Mouse (Mus musculus): Measurements from ENCODE around the gene Tctex1d2. TPM values are rescaled to one million over a fixed set of nuclear protein-coding genes. Genes with fewer than 3 reads are reported as not detected.
A peak's percentile ranks its signal among the peaks of the same experiment; 100 is the strongest.

Tctex1d2 gene
- 34.1 and 40.1 TPM in 2 replicates for polyA plus RNA-seq (2014; fragmentation: Nextera tagmentation; extraction: Ambion mirVana)

DNA sequence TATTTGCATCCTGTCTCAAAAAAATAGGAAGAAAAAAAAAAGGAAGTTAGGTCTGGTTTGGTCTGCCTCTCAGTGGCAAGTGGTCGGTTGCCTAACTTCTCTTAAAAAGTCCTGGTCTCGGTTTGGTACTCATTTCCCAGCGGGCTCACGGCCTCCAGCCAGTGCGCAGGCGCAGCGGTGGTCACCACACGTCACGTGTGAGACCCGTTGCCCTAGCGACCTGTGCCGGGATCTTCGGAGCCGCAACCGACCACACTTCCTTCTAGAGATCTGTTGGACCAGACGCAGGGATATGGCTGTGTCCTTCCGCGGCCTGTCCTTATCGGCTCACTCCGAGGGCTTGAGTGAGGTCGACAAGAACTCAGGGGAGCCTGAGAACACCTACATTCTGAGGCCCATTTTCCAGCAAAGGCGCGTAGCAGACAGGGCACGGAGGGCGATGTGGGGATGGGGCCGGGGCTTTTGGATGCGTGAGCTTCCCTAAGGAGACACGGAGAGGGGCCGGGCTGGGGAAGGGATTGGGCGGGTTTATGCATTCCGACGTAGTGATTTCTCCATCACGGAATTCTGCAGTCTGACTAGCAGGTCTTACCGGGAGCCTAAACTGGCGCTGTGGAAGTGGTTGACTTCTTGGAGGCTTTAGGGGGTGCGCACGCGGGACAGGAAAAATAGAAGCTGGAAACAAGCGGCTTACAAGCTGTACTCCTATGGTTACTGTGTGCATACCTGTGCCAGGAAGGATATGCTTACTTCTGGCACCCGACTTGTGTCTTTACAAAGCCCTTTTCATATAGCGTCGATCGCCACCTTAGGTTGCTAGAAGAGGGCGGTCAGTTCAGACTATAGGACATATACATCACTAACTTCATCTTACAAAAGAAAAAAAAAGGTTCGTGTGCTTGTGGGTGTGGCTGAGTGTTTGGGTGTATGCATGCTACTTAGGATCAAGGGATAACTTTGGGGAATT, at the start of gene Tctex1d2:
Tctex1d2 (plus strand) TSS at position 186 of the 967 bp plus-strand sequence.
- Histone ChIP-seq H3K27ac (replicated peaks; ENCODE audit: low read depth, low read length) (peak within 1 kb of the TSS; percentile 94), H3K9me3 (ENCODE audit: control insufficient read depth, low read length) (no peaks in the 10 kb centered on the region), H3K27me3 (ENCODE audit: control insufficient read depth, insufficient read depth, low read length) (no peaks in the 10 kb centered on the region), H3K4me3 (replicated peaks; ENCODE audit: low read depth, low read length) (peak within 1 kb of the TSS; percentile 65), H3K9ac (replicated peaks; ENCODE audit: low read length) (peak within 1 kb of the TSS; percentile 78), H3K36me3 (ENCODE audit: control insufficient read depth, insufficient read depth, low read length) (no peaks in the 10 kb centered on the region), H3K4me2 (ENCODE audit: low read length) (peak within 1 kb of the TSS; percentile 57), H3K4me1 (ENCODE audit: control insufficient read depth, insufficient read depth, low read length) (peaks cover 6% of the 10 kb centered on the region; the same call in 1 of the 2 replicates)
- ATAC-seq (ENCODE audit: low FRiP score, low TSS enrichment) (peak; percentile 93), DNase-seq (peak; percentile 96)
- 1% methylated on average over 45 of the region's 45 CpGs for WGBS

DNA sequence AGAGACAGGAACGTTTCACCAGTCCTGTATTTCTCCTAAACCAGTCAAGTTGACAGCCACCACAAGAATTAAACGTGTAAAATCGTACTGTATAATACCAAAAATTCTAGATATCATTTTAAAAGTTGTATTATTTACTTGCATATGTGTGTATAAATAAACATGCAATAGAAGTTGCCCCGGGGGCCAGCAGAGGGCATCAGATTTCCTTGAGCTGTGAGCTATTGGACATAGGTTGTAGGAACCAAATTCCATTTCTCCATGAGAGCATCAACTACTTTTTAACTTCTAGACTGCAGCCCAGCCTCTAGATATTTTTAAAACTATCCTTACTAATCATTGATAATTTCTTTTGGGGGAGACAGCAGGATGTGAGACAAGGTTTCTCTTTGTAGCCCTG, 48.2 kb upstream of the Tctex1d2 start:
- peaks cover 68% of the 10 kb centered on the region for H3K36me3 ChIP-seq (ENCODE audit: control insufficient read depth, insufficient read depth, low read length)

DNA sequence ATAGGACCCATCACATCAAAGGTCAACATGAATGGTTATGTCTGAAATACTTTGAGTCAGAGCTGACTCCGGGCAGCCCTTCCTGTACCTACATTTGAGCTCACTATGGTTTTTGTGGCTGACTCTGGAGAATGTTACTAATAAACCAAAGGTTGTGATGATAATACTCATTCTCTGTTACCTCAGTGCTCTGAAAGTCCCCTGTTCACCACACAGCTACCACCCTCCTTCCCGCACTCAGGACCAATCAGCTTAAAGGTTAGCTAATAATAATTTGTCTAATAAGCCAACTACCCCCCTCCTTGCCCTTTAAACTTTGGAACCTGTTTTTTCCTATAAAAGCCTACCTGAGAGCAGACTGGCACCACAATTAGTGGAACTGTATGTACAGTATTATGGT, 39.9 kb upstream of the Tctex1d2 start:
- H3K4me3 ChIP-seq (replicated peaks; ENCODE audit: low read depth, low read length) = no peak overlapping the region
- no peaks in the 10 kb centered on the region for H3K9me3 ChIP-seq (ENCODE audit: control insufficient read depth, low read length)
- ATAC-seq (ENCODE audit: low FRiP score, low TSS enrichment) (no peak), DNase-seq (no peak)
- H3K36me3 ChIP-seq (ENCODE audit: control insufficient read depth, insufficient read depth, low read length) = peaks cover 87% of the 10 kb centered on the region
- no peak overlapping the region for H3K4me2 ChIP-seq (ENCODE audit: low read length)
- no peaks in the 10 kb centered on the region for H3K4me1 ChIP-seq (ENCODE audit: control insufficient read depth, insufficient read depth, low read length)
- no peak overlapping the region for H3K9ac ChIP-seq (replicated peaks; ENCODE audit: low read length)
- no peaks in the 10 kb centered on the region for H3K27me3 ChIP-seq (ENCODE audit: control insufficient read depth, insufficient read depth, low read length)
- no peak overlapping the region for H3K27ac ChIP-seq (replicated peaks; ENCODE audit: low read depth, low read length)
- WGBS = 97% methylated on average over 2 of the region's 2 CpGs

More for the DNA sequence above, 48.2 kb upstream of the Tctex1d2 start:
- no peaks in the 10 kb centered on the region for H3K9me3 ChIP-seq (ENCODE audit: control insufficient read depth, low read length)
- H3K4me2 ChIP-seq (ENCODE audit: low read length) = no peak overlapping the region
- no peaks in the 10 kb centered on the region for H3K4me1 ChIP-seq (ENCODE audit: control insufficient read depth, insufficient read depth, low read length)
- no peak overlapping the region for H3K27ac ChIP-seq (replicated peaks; ENCODE audit: low read depth, low read length)
- ATAC-seq (ENCODE audit: low FRiP score, low TSS enrichment) (no peak), DNase-seq (peak; percentile 53)
- H3K27me3 ChIP-seq (ENCODE audit: control insufficient read depth, insufficient read depth, low read length) = no peaks in the 10 kb centered on the region
- H3K9ac ChIP-seq (replicated peaks; ENCODE audit: low read length) = no peak overlapping the region
- 93% methylated on average over 4 of the region's 4 CpGs for WGBS
- H3K4me3 ChIP-seq (replicated peaks; ENCODE audit: low read depth, low read length) = no peak overlapping the region

DNA sequence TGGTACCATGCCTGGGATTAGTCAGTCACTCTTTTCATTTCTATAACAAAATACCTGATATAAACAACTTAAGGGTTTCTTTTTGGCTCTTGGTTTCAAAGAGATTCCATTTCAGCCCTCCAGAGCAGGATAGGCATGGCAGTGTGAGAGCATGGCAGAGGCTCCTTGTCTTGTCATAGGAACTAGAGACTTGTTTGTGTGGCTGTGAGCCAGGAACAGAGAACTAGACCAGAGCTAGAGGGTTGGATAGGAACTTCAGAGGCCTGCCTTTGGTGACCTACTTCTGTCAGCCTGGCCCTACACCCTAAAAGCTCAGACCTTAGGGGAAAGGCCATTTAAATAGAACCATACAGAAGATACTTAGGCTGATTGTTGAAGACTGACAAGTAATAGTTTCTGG, 36.6 kb upstream of the Tctex1d2 start:
- no peak overlapping the region for H3K27ac ChIP-seq (replicated peaks; ENCODE audit: low read depth, low read length)
- no peak overlapping the region for H3K9ac ChIP-seq (replicated peaks; ENCODE audit: low read length)
- ATAC-seq (ENCODE audit: low FRiP score, low TSS enrichment) (no peak), DNase-seq (no peak)
- no peak overlapping the region for H3K4me3 ChIP-seq (replicated peaks; ENCODE audit: low read depth, low read length)
- no peaks in the 10 kb centered on the region for H3K4me1 ChIP-seq (ENCODE audit: control insufficient read depth, insufficient read depth, low read length)
- no peaks in the 10 kb centered on the region for H3K9me3 ChIP-seq (ENCODE audit: control insufficient read depth, low read length)
- no peak overlapping the region for H3K4me2 ChIP-seq (ENCODE audit: low read length)
- no peaks in the 10 kb centered on the region for H3K27me3 ChIP-seq (ENCODE audit: control insufficient read depth, insufficient read depth, low read length)
- H3K36me3 ChIP-seq (ENCODE audit: control insufficient read depth, insufficient read depth, low read length) = peaks cover 81% of the 10 kb centered on the region

DNA sequence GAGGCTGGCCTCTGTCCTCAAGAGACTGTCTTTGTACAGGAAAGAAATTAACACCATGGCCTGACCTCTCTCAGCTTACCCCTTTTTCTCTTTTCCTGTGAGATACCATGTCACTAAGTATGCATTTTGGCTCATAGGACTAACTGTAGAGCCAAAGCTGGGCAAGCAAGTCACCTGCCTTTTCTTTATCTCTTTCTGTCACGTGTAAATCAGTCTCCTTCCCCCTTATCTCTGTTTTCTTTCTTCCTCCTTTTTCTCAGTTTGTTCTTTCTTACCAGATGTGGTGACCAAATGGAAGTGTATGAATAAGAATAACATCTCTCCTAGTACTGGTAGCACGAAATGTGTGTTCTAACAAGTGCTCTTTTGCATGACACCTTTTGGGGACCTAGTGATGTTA, 34.6 kb upstream of the Tctex1d2 start:
- Histone ChIP-seq H3K9me3 (ENCODE audit: control insufficient read depth, low read length) (no peaks in the 10 kb centered on the region), H3K27me3 (ENCODE audit: control insufficient read depth, insufficient read depth, low read length) (no peaks in the 10 kb centered on the region), H3K36me3 (ENCODE audit: control insufficient read depth, insufficient read depth, low read length) (peaks cover 69% of the 10 kb centered on the region), H3K27ac (replicated peaks; ENCODE audit: low read depth, low read length) (no peak overlapping the region), H3K4me2 (ENCODE audit: low read length) (no peak overlapping the region), H3K4me1 (ENCODE audit: control insufficient read depth, insufficient read depth, low read length) (no peaks in the 10 kb centered on the region), H3K4me3 (replicated peaks; ENCODE audit: low read depth, low read length) (no peak overlapping the region), H3K9ac (replicated peaks; ENCODE audit: low read length) (no peak overlapping the region)
- WGBS = 90% methylated on average over 2 of the region's 2 CpGs
- ATAC-seq (ENCODE audit: low FRiP score, low TSS enrichment) (no peak), DNase-seq (no peak)

DNA sequence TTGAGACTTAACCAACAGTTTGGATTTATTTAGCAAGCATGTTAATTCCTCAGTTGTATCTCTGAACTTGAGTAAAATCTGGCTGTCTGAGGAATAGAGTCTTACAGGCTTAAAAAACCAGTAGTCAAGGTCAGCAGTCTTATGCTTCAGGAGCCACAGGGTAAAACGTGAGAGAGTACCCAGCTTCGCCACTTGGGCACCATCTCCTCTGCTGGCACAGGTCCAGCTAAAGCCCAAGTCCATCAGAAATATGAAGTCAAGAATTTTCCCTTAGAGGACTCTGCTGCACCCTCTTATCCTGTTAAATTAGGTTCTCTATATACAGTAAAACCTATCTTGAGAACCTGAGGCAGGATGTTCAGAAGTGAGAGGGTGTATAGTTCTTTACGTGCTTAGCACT, 32.7 kb upstream of the Tctex1d2 start:
- no peak overlapping the region for H3K9ac ChIP-seq (replicated peaks; ENCODE audit: low read length)
- H3K4me1 ChIP-seq (ENCODE audit: control insufficient read depth, insufficient read depth, low read length) = no peaks in the 10 kb centered on the region
- H3K9me3 ChIP-seq (ENCODE audit: control insufficient read depth, low read length) = no peaks in the 10 kb centered on the region
- H3K36me3 ChIP-seq (ENCODE audit: control insufficient read depth, insufficient read depth, low read length) = peaks cover 63% of the 10 kb centered on the region
- DNase-seq (no peak), ATAC-seq (ENCODE audit: low FRiP score, low TSS enrichment) (no peak)
- WGBS = 91% methylated on average over 3 of the region's 3 CpGs
- H3K27ac ChIP-seq (replicated peaks; ENCODE audit: low read depth, low read length) = no peak overlapping the region
- H3K4me3 ChIP-seq (replicated peaks; ENCODE audit: low read depth, low read length) = no peak overlapping the region
- no peaks in the 10 kb centered on the region for H3K27me3 ChIP-seq (ENCODE audit: control insufficient read depth, insufficient read depth, low read length)
- no peak overlapping the region for H3K4me2 ChIP-seq (ENCODE audit: low read length)

DNA sequence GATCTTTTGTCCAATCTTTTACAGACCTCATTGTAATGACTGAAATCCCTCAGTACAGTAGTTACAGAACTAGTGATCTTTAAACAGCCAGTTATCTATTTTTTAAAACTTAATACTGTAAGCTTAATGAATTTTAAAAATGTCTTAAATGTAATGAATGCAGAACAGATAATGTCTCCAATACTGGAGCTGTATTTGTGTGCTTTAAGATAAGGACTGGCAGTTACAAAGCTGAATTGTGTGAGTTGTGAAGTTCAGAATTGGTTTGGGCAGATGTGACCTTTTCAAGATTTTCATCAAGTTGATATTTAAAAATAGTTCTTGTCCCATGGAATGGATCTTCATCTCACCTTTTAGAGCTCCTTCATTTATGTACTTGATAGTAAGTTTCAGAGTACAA, 30.5 kb upstream of the Tctex1d2 start:
- Histone ChIP-seq H3K9me3 (ENCODE audit: control insufficient read depth, low read length) (no peaks in the 10 kb centered on the region), H3K27me3 (ENCODE audit: control insufficient read depth, insufficient read depth, low read length) (no peaks in the 10 kb centered on the region), H3K9ac (replicated peaks; ENCODE audit: low read length) (no peak overlapping the region), H3K36me3 (ENCODE audit: control insufficient read depth, insufficient read depth, low read length) (peaks cover 58% of the 10 kb centered on the region), H3K4me2 (ENCODE audit: low read length) (no peak overlapping the region), H3K4me3 (replicated peaks; ENCODE audit: low read depth, low read length) (no peak overlapping the region), H3K4me1 (ENCODE audit: control insufficient read depth, insufficient read depth, low read length) (no peaks in the 10 kb centered on the region), H3K27ac (replicated peaks; ENCODE audit: low read depth, low read length) (no peak overlapping the region)
- DNase-seq (no peak), ATAC-seq (ENCODE audit: low FRiP score, low TSS enrichment) (no peak)

DNA sequence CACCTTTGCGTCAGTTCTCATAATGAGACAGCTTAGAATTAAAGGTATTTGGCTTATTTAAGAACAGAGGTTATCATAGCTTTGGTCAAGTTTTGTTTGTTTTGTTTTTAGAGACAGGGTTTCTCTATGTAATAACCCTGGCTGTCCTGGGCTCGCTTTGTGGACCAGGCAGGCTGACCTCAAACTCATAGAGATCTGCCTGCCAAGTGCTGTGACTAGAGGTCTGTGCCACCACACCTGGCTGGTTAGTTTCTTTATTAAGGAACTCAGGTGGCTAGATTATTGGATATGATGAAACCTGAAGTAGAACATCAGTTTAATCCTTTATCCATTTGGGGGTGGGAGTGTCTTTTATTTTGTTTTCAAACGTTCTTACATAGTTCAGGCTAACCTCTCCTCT, 29.7 kb upstream of the Tctex1d2 start:
- no peak overlapping the region for H3K9ac ChIP-seq (replicated peaks; ENCODE audit: low read length)
- peaks cover 52% of the 10 kb centered on the region for H3K36me3 ChIP-seq (ENCODE audit: control insufficient read depth, insufficient read depth, low read length)
- H3K4me3 ChIP-seq (replicated peaks; ENCODE audit: low read depth, low read length) = no peak overlapping the region
- 93% methylated on average over 3 of the region's 3 CpGs for WGBS
- DNase-seq = no peak
- H3K27ac ChIP-seq (replicated peaks; ENCODE audit: low read depth, low read length) = no peak overlapping the region
- H3K4me1 ChIP-seq (ENCODE audit: control insufficient read depth, insufficient read depth, low read length) = no peaks in the 10 kb centered on the region
- H3K4me2 ChIP-seq (ENCODE audit: low read length) = no peak overlapping the region
- H3K27me3 ChIP-seq (ENCODE audit: control insufficient read depth, insufficient read depth, low read length) = no peaks in the 10 kb centered on the region
- ATAC-seq (ENCODE audit: low FRiP score, low TSS enrichment) = no peak
- no peaks in the 10 kb centered on the region for H3K9me3 ChIP-seq (ENCODE audit: control insufficient read depth, low read length)

DNA sequence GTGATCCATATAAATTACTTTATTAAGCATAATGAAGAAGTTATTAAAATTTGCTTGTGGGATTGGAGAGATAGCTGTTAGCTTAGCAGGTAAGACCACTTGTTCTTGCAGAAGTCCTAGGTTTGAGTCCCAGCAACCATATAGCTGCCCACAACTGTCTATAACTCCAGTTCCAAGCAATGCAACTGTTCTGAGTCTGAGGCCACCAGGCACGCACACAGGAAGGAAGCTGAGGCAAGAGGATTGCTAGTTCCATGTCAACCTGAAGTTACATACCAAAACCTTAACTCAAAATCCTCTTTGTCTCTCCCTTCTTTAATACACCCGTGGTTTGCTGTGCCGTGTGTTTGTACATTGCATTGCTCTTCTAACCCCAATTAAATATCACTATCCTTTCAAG, 28.6 kb upstream of the Tctex1d2 start:
- peaks cover 43% of the 10 kb centered on the region for H3K36me3 ChIP-seq (ENCODE audit: control insufficient read depth, insufficient read depth, low read length)
- no peak for ATAC-seq (ENCODE audit: low FRiP score, low TSS enrichment)
- no peak for DNase-seq
- H3K27ac ChIP-seq (replicated peaks; ENCODE audit: low read depth, low read length) = no peak overlapping the region
- H3K4me3 ChIP-seq (replicated peaks; ENCODE audit: low read depth, low read length) = no peak overlapping the region
- H3K27me3 ChIP-seq (ENCODE audit: control insufficient read depth, insufficient read depth, low read length) = no peaks in the 10 kb centered on the region
- H3K4me2 ChIP-seq (ENCODE audit: low read length) = no peak overlapping the region
- H3K9me3 ChIP-seq (ENCODE audit: control insufficient read depth, low read length) = no peaks in the 10 kb centered on the region
- no peaks in the 10 kb centered on the region for H3K4me1 ChIP-seq (ENCODE audit: control insufficient read depth, insufficient read depth, low read length)
- H3K9ac ChIP-seq (replicated peaks; ENCODE audit: low read length) = no peak overlapping the region
- WGBS = 96% methylated on average over 3 of the region's 3 CpGs
